Mouse (Mus musculus) mesoderm, embryonic 11.5 days (tissue): ENCODE data around the gene Nup205.
"Not testable (repeated sequence)": the region's sequence is repeated elsewhere in the genome, so short reads cannot be mapped to it uniquely, and the experiment has no call there.

Source experiments
- DNase-seq: peaks from one replicate; pipeline ENCODE4 v3.0.0-alpha.2; 2012; ENCODE audit warnings: low read depth, low spot score

Nup205 gene

GRCm38 (mm10) chr6:35176979-35177649, at the start of gene Nup205:
Gene Nup205 (plus strand): TSS chr6:35177421.
- peak; percentile 87 for DNase-seq

- peak; percentile 12 for DNase-seq
Measured at GRCm38 (mm10) chr6:35132806-35133205, 44.4 kb upstream of the Nup205 start.

GRCm38 (mm10) chr6:35133246-35133578, 44.0 kb upstream of the Nup205 start:
- DNase-seq = no peak

GRCm38 (mm10) chr6:35133579-35134488, 43.4 kb upstream of the Nup205 start, which contains the start of gene Cnot4:
Gene Cnot4 (minus strand): TSS chr6:35133724.
- DNase-seq = peak; percentile 97

GRCm38 (mm10) chr6:35134844-35135243, 42.4 kb upstream of the Nup205 start:
- DNase-seq = no peak

- DNase-seq = no peak
Measured at GRCm38 (mm10) chr6:35140351-35140750, 36.9 kb upstream of the Nup205 start.

GRCm38 (mm10) chr6:35145569-35145968, 31.7 kb upstream of the Nup205 start:
- DNase-seq = peak; percentile 11

GRCm38 (mm10) chr6:35147726-35148422, 29.3 kb upstream of the Nup205 start:
- no peak for DNase-seq

- DNase-seq = no peak
Measured at GRCm38 (mm10) chr6:35154540-35154939, 22.7 kb upstream of the Nup205 start.

GRCm38 (mm10) chr6:35169250-35169649, 8.0 kb upstream of the Nup205 start:
- no peak for DNase-seq

GRCm38 (mm10) chr6:35172028-35172427, 5.2 kb upstream of the Nup205 start:
- DNase-seq = not testable (repeated sequence)

- no peak for DNase-seq
Measured at GRCm38 (mm10) chr6:35173181-35173580, 4.0 kb upstream of the Nup205 start.

- peak; percentile 61 for DNase-seq
Measured at GRCm38 (mm10) chr6:35177650-35178272, 540 bp downstream of the Nup205 start.

GRCm38 (mm10) chr6:35179299-35179698, 2.1 kb downstream of the Nup205 start:
- not testable (repeated sequence) for DNase-seq

- DNase-seq = no peak
Measured at GRCm38 (mm10) chr6:35184781-35185180, 7.6 kb downstream of the Nup205 start.

- DNase-seq = no peak
Measured at GRCm38 (mm10) chr6:35191198-35191597, 14.0 kb downstream of the Nup205 start.

GRCm38 (mm10) chr6:35225696-35226095, 48.5 kb downstream of the Nup205 start:
- DNase-seq = no peak

GRCm38 (mm10) chr6:35229415-35229814, 52.2 kb downstream of the Nup205 start:
- no peak for DNase-seq

- no peak for DNase-seq
Measured at GRCm38 (mm10) chr6:35236108-35236785, 59.0 kb downstream of the Nup205 start.

GRCm38 (mm10) chr6:35243252-35243651, 66.0 kb downstream of the Nup205 start:
- DNase-seq = no peak

GRCm38 (mm10) chr6:35243989-35244388, 66.8 kb downstream of the Nup205 start:
- no peak for DNase-seq
